Mouse (Mus musculus) ES-Bruce4 (cell line): Measurements from ENCODE around the gene Lgals12. TPM values are rescaled to one million over a fixed set of nuclear protein-coding genes. Genes with fewer than 3 reads are reported as not detected.

ENCODE experiments used
- H3K27ac ChIP-seq: 2 replicates; pipeline ENCODE4 v1.5.1; 2012; ENCODE audit warnings: low read length, inconsistent platforms; ENCODE audit not compliant: insufficient read depth
- H3K27me3 ChIP-seq: 2 replicates; pipeline ENCODE4 v1.6.1; 2012; ENCODE audit warnings: mild to moderate bottlenecking, low read length, inconsistent platforms; ENCODE audit not compliant: control insufficient read depth, poor library complexity, insufficient read depth, severe bottlenecking
- H3K36me3 ChIP-seq: 2 replicates; pipeline ENCODE4 v1.6.1; 2012; ENCODE audit warnings: inconsistent platforms, mild to moderate bottlenecking, low read length, moderate library complexity; ENCODE audit not compliant: control insufficient read depth, poor library complexity, insufficient read depth, severe bottlenecking
- H3K4me1 ChIP-seq: one replicate; pipeline ENCODE4 v1.8.1; 2011; ENCODE audit warnings: low read length; ENCODE audit not compliant: control insufficient read depth, insufficient read depth
- H3K4me3 ChIP-seq: 2 replicates; pipeline ENCODE4 v1.5.1; 2011; ENCODE audit warnings: low read depth, mild to moderate bottlenecking, low read length
- H3K9ac ChIP-seq: 2 replicates; pipeline ENCODE4 v1.6.1; 2012; ENCODE audit warnings: low read depth, mild to moderate bottlenecking, inconsistent platforms; ENCODE audit not compliant: poor library complexity, severe bottlenecking
- H3K9me3 ChIP-seq: replicated peaks from 2 replicates; pipeline ENCODE4 v1.6.1; 2012; ENCODE audit warnings: mild to moderate bottlenecking, low read length, inconsistent platforms; ENCODE audit not compliant: control insufficient read depth, poor library complexity, insufficient read depth, severe bottlenecking
- CTCF ChIP-seq: IDR thresholded peaks from one replicate; pipeline ENCODE4 v1.8.1; 2011; ENCODE audit warnings: low read depth, low read length
- EP300 ChIP-seq: IDR thresholded peaks from 2 replicates; pipeline ENCODE4 v1.6.1; 2011; ENCODE audit warnings: low read depth, low read length; ENCODE audit not compliant: insufficient read depth
- POLR2A ChIP-seq: IDR thresholded peaks from one replicate; pipeline ENCODE4 v1.8.1; 2011; ENCODE audit warnings: low read length; ENCODE audit not compliant: insufficient read depth
- polyA plus RNA-seq: library from polyadenylated mRNA; stranded (reverse); fragments of >200 nt; gene quantifications from 2 replicates; pipeline ENCODE4 v1.2.4, GENCODE M21; 2011; ENCODE audit warnings: low read depth; ENCODE audit not compliant: missing spikeins, insufficient read depth, insufficient read length

Lgals12 gene
- polyA plus RNA-seq, 1 experiment = 0.46 TPM

DNA sequence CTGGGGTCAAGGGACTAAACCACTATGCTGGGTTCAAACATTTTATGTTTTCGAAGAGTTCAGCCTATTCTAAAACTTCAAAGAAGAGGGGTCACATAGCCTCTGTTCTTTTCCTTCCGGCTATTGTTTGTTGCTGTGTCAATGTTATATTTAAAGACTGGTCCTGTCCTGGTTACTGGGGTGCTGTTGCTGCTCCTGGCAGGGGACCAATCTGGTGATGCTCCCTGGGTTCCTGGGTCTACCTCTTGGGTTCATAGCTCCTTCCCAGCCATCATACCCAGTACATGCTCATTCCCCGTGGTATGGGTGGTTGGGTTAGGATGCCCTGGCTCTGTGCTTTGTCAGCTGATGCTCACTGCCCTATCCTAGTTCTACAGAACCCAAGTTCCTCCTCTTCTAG is 29.3 kb downstream of the Lgals12 start:
- Histone ChIP-seq H3K36me3 (no peaks in the 10 kb centered on the region), H3K9ac (no peak overlapping the region), H3K27ac (no peak overlapping the region), H3K4me1 (no peaks in the 10 kb centered on the region), H3K27me3 (no peaks in the 10 kb centered on the region), H3K9me3 (no peaks in the 10 kb centered on the region), H3K4me3 (no peak overlapping the region)
- no peak for TF ChIP-seq EP300
- no peak for TF ChIP-seq CTCF
- no peak for TF ChIP-seq POLR2A

DNA sequence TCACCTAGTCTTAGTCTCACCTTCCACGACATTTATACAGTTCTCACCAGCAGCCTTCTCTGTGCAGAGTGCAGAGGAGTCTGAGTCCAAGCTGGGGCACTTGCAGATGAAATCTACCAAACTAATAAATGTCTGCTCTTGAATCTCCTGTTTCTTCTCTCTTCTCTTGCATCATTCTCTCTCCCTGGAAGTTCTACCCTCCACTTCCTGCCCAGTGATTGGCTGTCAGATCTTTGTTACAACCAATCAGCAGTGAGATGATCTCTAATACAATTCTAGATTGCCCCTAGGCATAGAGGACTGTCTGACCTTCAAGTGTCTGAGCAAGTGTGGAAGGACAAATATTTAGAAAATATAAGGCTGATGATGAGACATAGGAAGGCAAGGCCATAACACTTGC is 30.8 kb downstream of the Lgals12 start:
- no peaks in the 10 kb centered on the region for H3K9me3 ChIP-seq
- no peak overlapping the region for H3K9ac ChIP-seq
- H3K27ac ChIP-seq = no peak overlapping the region
- TF ChIP-seq POLR2A (no peak), CTCF (no peak), EP300 (no peak)
- no peaks in the 10 kb centered on the region for H3K36me3 ChIP-seq
- no peak overlapping the region for H3K4me3 ChIP-seq
- H3K27me3 ChIP-seq = no peaks in the 10 kb centered on the region
- no peaks in the 10 kb centered on the region for H3K4me1 ChIP-seq

DNA sequence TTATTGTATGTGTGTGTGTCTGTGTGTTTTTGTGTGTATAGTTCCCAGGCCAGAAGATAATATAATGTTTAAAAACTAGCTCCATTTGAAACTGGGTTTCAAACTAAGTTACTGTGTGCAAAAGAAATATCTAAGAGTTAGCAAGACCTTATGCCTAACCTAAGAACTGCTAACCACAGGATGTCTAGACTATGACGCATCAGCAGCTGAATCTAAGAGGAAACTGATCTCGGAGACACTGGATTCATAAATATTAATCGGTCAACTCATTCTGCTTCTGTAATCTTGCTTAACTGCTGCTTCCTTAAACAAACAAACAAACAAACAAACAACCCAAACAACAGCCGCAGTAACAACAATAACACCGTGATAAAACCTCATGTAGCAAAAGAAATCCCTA is 37.3 kb downstream of the Lgals12 start:
- TF ChIP-seq EP300 = no peak
- no peak for TF ChIP-seq POLR2A
- TF ChIP-seq CTCF = no peak
- no peaks in the 10 kb centered on the region for H3K4me1 ChIP-seq
- H3K9me3 ChIP-seq = no peaks in the 10 kb centered on the region
- H3K27ac ChIP-seq = no peak overlapping the region
- no peaks in the 10 kb centered on the region for H3K27me3 ChIP-seq
- no peak overlapping the region for H3K4me3 ChIP-seq
- H3K9ac ChIP-seq = no peak overlapping the region
- no peaks in the 10 kb centered on the region for H3K36me3 ChIP-seq

DNA sequence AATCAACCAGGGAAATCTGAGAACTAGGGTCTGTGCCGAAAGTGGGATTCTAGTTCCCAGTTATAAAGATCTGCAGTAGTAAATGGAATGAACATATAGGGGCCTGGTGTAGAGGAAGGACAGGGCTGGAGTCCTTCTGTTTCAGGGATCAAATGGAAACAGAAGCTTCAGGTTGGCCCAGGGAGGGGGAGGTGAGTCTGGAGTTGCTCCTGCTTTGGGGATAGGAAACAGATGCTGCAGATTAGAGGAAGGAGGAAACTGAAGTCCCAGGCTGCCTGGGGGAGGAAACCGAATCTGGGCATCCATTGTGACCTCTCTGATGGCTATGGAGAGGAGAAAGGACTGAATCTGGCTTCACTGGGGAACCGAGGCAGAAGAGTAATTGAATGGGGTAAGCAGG is 38.6 kb downstream of the Lgals12 start:
- no peak overlapping the region for H3K9ac ChIP-seq
- H3K36me3 ChIP-seq = no peaks in the 10 kb centered on the region
- no peak overlapping the region for H3K27ac ChIP-seq
- H3K4me1 ChIP-seq = no peaks in the 10 kb centered on the region
- no peaks in the 10 kb centered on the region for H3K9me3 ChIP-seq
- no peaks in the 10 kb centered on the region for H3K27me3 ChIP-seq
- H3K4me3 ChIP-seq = no peak overlapping the region
- TF ChIP-seq CTCF (no peak), POLR2A (no peak), EP300 (no peak)

DNA sequence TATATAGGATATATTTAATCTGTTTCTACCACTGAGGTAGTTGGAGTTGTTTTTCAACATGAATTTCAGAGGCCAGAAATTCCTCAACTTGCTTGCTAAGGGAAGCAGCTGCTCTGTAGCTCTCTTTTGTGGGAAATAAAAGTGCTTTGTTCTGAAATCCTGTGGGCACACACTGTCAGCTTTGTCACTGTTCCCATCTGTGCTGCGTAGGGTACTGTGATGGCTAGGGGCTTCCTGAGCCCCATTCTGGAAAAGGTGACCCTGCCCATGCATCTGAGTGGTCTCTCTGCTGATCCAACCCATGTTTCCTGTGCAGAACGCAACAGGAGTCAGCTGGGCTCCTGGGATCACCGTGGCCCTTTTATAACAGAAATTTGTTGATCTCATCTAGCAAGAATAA is 40.2 kb downstream of the Lgals12 start:
- Histone ChIP-seq H3K9me3 (no peaks in the 10 kb centered on the region), H3K4me1 (no peaks in the 10 kb centered on the region), H3K36me3 (no peaks in the 10 kb centered on the region), H3K9ac (no peak overlapping the region), H3K27me3 (no peaks in the 10 kb centered on the region), H3K27ac (no peak overlapping the region), H3K4me3 (no peak overlapping the region)
- TF ChIP-seq CTCF (no peak), EP300 (no peak), POLR2A (no peak)

DNA sequence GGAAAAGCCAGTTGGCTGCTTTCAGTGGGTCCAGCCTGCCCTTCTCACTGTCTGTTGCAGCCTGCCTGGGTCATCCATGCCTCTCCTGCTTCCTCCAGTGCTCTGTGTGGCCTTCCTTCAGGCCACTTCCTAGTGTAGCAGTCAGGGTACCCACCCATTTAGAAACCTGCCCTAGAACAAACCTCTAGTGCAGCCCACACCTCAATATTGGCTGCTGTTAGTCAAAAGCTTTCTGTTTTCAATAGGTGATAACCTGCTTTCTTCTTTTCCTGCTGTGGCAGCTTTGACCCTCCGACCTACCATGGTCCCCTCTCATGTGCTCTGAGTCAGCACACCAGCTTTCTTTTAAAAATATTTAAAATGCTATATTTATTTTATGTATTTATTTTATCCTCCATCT is 42.5 kb downstream of the Lgals12 start:
- Histone ChIP-seq H3K27me3 (no peaks in the 10 kb centered on the region), H3K4me1 (no peaks in the 10 kb centered on the region), H3K4me3 (no peak overlapping the region), H3K9ac (no peak overlapping the region), H3K9me3 (no peaks in the 10 kb centered on the region), H3K27ac (no peak overlapping the region), H3K36me3 (no peaks in the 10 kb centered on the region)
- no peak for TF ChIP-seq EP300
- no peak for TF ChIP-seq POLR2A
- no peak for TF ChIP-seq CTCF
